Mouse (Mus musculus): ENCODE results near the gene Ezr.
"Not testable (repeated sequence)": the region's sequence is repeated elsewhere in the genome, so short reads cannot be mapped to it uniquely, and the experiment has no call there.

The Ezr gene

GRCm38 (mm10) chr17:6708194-6708593 is 74.4 kb downstream of the Ezr start:
- CTCF ChIA-PET, POLR2A ChIA-PET: not testable (repeated sequence)

- CTCF ChIA-PET, POLR2A ChIA-PET: not testable (repeated sequence)
Observed at GRCm38 (mm10) chr17:6707422-6707821, 75.2 kb downstream of the Ezr start.

- POLR2A ChIA-PET, CTCF ChIA-PET: not testable (repeated sequence)
Observed at GRCm38 (mm10) chr17:6706448-6706847, 76.1 kb downstream of the Ezr start.

- POLR2A ChIA-PET, CTCF ChIA-PET: not testable (repeated sequence)
Observed at GRCm38 (mm10) chr17:6703381-6704270, 79.0 kb downstream of the Ezr start.

GRCm38 (mm10) chr17:6702625-6703221 is 79.9 kb downstream of the Ezr start:
- POLR2A ChIA-PET, CTCF ChIA-PET: not testable (repeated sequence)

GRCm38 (mm10) chr17:6700077-6700476 is 82.5 kb downstream of the Ezr start:
- POLR2A ChIA-PET = not testable (repeated sequence)

GRCm38 (mm10) chr17:6699502-6699901 is 83.1 kb downstream of the Ezr start:
- POLR2A ChIA-PET, CTCF ChIA-PET: not testable (repeated sequence)

More at GRCm38 (mm10) chr17:6700077-6700476, 82.5 kb downstream of the Ezr start:
- CTCF ChIA-PET = not testable (repeated sequence)

GRCm38 (mm10) chr17:6697224-6697775 is 85.3 kb downstream of the Ezr start:
- POLR2A ChIA-PET, CTCF ChIA-PET: not testable (repeated sequence)

- CTCF ChIA-PET, POLR2A ChIA-PET: not testable (repeated sequence)
Observed at GRCm38 (mm10) chr17:6696521-6696920, 86.1 kb downstream of the Ezr start.

GRCm38 (mm10) chr17:6695712-6696111 is 86.9 kb downstream of the Ezr start:
- POLR2A ChIA-PET, CTCF ChIA-PET: not testable (repeated sequence)

GRCm38 (mm10) chr17:6691596-6691995 is 91.0 kb downstream of the Ezr start:
- CTCF ChIA-PET, POLR2A ChIA-PET: not testable (repeated sequence)

GRCm38 (mm10) chr17:6689344-6689743 is 93.2 kb downstream of the Ezr start:
- CTCF ChIA-PET, POLR2A ChIA-PET: not testable (repeated sequence)
